Mouse (Mus musculus) heart, postnatal 0 days (tissue): ENCODE measurements at regions not wholly inside any gene's neighbourhood (a gene's known extent, or its start where the extent isn't known, plus 50 kb on each side); places are given as distances from the start of the nearest gene placed in this dataset.

ENCODE experiments used
- ATAC-seq: fragments of 200-750 bp; cut with Nextera tagmentation; 2 replicates; pipeline ENCODE4 v1.8.0; 2017; ENCODE audit warnings: low read depth, moderate number of reproducible peaks, moderate library complexity; ENCODE audit not compliant: insufficient read depth
- DNase-seq: peaks from one replicate; pipeline ENCODE4 v3.0.0-alpha.2; 2016; ENCODE audit warnings: low spot score
- H3K27ac ChIP-seq: fragments of 300-500 bp; sonication (generic); 2 replicates; pipeline ENCODE4 v1.5.1; 2014; ENCODE audit warnings: low read depth, mild to moderate bottlenecking
- H3K27me3 ChIP-seq: fragments of 300-500 bp; sonication (generic); 2 replicates; pipeline ENCODE4 v1.6.1; 2014; ENCODE audit warnings: low read length, mixed read lengths; ENCODE audit not compliant: control insufficient read depth, insufficient read depth
- H3K36me3 ChIP-seq: fragments of 300-500 bp; sonication (generic); replicated peaks from 2 replicates; pipeline ENCODE4 v1.6.1; 2014; ENCODE audit warnings: low read length, mixed read lengths; ENCODE audit not compliant: control insufficient read depth, insufficient read depth
- H3K4me1 ChIP-seq: fragments of 300-500 bp; sonication (generic); 2 replicates; pipeline ENCODE4 v1.6.1; 2014; ENCODE audit warnings: antibody characterized with exemption; ENCODE audit not compliant: control insufficient read depth, insufficient read depth
- H3K4me2 ChIP-seq: fragments of 300-500 bp; sonication (generic); 2 replicates; pipeline ENCODE4 v1.6.1; 2014; ENCODE audit warnings: low read depth, mild to moderate bottlenecking, low read length, moderate library complexity
- H3K4me3 ChIP-seq: fragments of 300-500 bp; sonication (generic); 2 replicates; pipeline ENCODE4 v1.5.1; 2014; ENCODE audit warnings: low read depth, low read length
- H3K9ac ChIP-seq: fragments of 300-500 bp; sonication (generic); replicated peaks from 2 replicates; pipeline ENCODE4 v1.6.1; 2014; ENCODE audit warnings: low read depth, low read length, mixed read lengths
- H3K9me3 ChIP-seq: fragments of 300-500 bp; sonication (generic); replicated peaks from 2 replicates; pipeline ENCODE4 v1.6.1; 2016; ENCODE audit warnings: low read length; ENCODE audit not compliant: control insufficient read depth
- CTCF ChIP-seq: IDR thresholded peaks from 2 replicates; pipeline ENCODE4 v1.5.1; 2016; ENCODE audit warnings: antibody characterized with exemption, control low read depth, low read depth
- EP300 ChIP-seq: IDR thresholded peaks from 2 replicates; pipeline ENCODE4 v1.6.1; 2016; ENCODE audit warnings: antibody characterized with exemption, low read depth
- WGBS: fragments of 180-500 bp; shearing (Covaris S2); extraction: QIAGEN DNeasy Blood & Tissue Kit; methylation state at CpG from one replicate; pipeline ENCODE4 v1.1.7; 2014; 5-methylcytosine and 5-hydroxymethylcytosine counted together

DNA sequence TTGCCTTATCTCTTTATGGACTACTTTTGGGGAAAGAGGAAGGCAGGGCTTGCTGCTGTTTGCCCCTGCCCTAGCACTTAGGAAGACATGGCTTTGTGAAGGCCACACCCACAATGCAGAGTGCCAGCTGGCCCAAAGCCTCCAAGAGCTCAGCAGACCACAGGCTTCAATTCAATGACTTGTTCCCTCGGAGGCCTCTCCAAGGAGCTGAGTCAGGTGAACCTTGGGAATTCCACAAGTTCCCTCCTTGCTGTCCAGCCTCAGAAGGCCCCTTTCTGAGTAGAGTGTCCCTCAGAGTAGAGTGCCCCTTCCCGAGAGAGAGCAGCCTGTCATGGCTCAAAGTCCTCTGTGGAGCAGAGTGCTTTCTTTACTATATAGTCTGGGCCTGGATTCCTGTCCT lies 177.9 kb downstream of the Gadd45g start:
- DNase-seq, result peak; percentile 57
- no peak overlapping the region for H3K4me3 ChIP-seq
- peaks cover 19% of the 10 kb centered on the region for H3K4me1 ChIP-seq
- H3K36me3 ChIP-seq, result no peaks in the 10 kb centered on the region
- WGBS, result 2% methylated on average over 2 of the region's 2 CpGs
- H3K9me3 ChIP-seq, result no peaks in the 10 kb centered on the region
- H3K27me3 ChIP-seq, result no peaks in the 10 kb centered on the region
- peak overlapping the region; percentile 54 for H3K27ac ChIP-seq
- H3K4me2 ChIP-seq, result 0 out of 2 replicates have a peak overlapping the region, but pooled peaks have one; percentile 14
- TF ChIP-seq EP300, result no peak
- TF ChIP-seq CTCF, result no peak
- no peak overlapping the region for H3K9ac ChIP-seq
- peak; percentile 40; the same call in 1 of the 2 replicates for ATAC-seq

DNA sequence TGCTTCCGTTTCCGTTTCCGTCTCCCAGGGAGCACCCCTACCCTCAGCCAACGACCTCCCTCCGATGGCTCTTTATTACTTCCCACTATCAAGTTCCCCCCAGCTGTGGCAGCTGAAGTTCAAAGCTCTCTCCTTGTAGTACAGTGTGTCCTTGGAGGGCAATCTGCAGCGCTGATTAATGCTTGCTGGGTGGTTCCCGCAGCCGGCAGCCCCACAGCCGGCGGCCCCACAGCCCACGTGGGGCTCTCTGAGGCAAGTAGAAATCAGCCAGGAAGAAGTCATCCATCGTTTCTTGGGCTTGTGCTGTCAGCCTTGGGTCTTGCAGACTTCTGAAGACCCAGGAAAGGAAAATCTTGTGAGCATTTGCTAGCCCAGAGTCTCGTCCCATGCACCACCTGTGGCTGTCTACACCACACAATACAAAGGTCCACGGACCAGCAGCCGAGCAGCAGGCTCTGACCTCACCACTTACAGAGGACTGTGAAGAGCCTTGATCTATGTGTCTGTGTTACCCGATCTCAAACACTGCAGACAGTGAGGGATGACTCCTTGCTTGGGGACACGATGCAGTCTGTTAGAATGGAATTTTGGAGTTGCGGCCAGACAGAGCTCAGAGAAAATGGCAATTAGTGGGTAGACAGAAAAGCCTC lies 178.5 kb downstream of the Gadd45g start:
- Histone ChIP-seq H3K9me3 (no peaks in the 10 kb centered on the region), H3K4me3 (no peak overlapping the region), H3K36me3 (no peaks in the 10 kb centered on the region), H3K4me1 (peaks cover 19% of the 10 kb centered on the region), H3K27me3 (no peaks in the 10 kb centered on the region), H3K27ac (peak overlapping the region; percentile 54), H3K9ac (no peak overlapping the region), H3K4me2 (peak overlapping the region; percentile 14)
- 18% methylated on average over 18 of the region's 18 CpGs for WGBS
- peak; percentile 50; the same call in 1 of the 2 replicates for ATAC-seq
- TF ChIP-seq CTCF, result no peak
- no peak for TF ChIP-seq EP300
- DNase-seq, result peak; percentile 55

DNA sequence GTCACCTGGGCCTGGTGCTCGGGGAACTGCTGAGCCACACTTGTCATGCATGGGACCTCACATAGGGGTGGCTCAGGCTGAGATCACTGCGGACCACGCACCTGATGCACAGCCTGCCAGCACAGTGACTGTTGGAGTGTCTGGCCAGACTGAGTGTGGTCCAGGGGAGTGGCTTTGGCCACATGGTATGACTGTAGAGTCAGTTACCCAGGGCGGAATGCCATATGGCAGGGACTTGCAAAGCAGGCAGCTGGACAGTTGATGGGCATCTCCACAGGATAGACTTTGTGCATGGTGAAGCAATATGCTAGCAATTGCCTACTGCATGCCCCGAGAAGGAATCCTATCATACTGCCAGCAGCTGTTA lies 179.0 kb downstream of the Gadd45g start:
- ATAC-seq (no peak), DNase-seq (no peak)
- Histone ChIP-seq H3K4me1 (peaks cover 19% of the 10 kb centered on the region), H3K4me3 (no peak overlapping the region), H3K9me3 (no peaks in the 10 kb centered on the region), H3K4me2 (no peak overlapping the region), H3K36me3 (no peaks in the 10 kb centered on the region), H3K27me3 (no peaks in the 10 kb centered on the region), H3K27ac (no peak overlapping the region; the same call in 1 of the 2 replicates), H3K9ac (no peak overlapping the region)
- TF ChIP-seq EP300, result no peak
- TF ChIP-seq CTCF, result no peak
- WGBS, result 81% methylated on average over 5 of the region's 5 CpGs

DNA sequence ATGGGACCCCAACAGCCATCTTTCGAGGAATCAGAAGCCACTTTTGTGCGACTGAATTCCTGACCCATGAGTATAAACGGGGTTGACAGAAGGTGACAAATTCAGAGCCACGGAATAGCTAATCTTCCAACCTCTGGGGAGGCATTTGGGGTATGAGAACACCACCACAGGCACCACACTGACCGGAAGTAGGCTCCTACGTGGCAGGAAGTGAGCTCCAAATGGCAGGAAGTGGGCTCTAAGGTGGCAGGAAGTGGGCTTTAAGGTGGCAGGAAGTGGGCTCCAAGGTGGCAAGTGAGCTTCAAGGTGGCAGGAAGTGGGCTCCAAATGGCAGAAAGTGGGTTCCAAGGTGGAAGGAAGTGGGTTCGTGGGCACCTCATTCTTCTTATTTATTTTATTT lies 179.8 kb downstream of the Gadd45g start:
- DNase-seq (no peak), ATAC-seq (no peak)
- Histone ChIP-seq H3K4me2 (no peak overlapping the region), H3K9ac (no peak overlapping the region), H3K4me3 (no peak overlapping the region), H3K4me1 (peaks cover 19% of the 10 kb centered on the region), H3K9me3 (no peaks in the 10 kb centered on the region), H3K36me3 (no peaks in the 10 kb centered on the region), H3K27me3 (no peaks in the 10 kb centered on the region), H3K27ac (no peak overlapping the region)
- WGBS, result 81% methylated on average over 7 of the region's 7 CpGs
- TF ChIP-seq EP300, result no peak

DNA sequence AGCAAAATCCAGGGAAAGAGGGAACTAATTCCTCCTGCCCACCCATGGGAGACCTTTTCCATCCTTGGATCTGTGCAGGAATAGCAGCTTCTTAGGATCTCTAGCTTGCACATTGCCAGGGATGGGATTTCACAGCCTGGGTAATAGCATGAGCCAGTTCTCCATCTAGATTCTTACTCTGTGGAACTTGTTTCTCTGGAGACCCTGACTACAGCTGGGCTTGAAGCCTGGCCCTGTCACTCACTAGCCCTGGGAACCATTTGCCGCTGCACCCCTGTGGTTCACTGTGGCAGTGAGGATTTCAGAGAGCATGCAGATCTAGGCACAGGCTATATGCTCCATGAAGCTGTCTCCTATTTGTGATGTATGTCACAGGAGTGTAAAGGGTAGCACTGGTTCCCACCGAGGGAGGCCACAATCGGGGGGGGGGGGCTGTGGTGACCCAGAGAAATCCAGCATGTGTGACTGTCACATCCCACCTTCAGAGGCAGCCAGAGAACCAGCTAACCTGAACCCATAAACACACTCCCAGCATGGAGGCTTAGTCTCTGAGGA lies 183.5 kb downstream of the Gadd45g start:
- H3K27ac ChIP-seq, result no peak overlapping the region
- no peak overlapping the region for H3K9ac ChIP-seq
- no peak for DNase-seq
- no peak overlapping the region for H3K4me2 ChIP-seq
- peaks cover 6% of the 10 kb centered on the region; the same call in 1 of the 2 replicates for H3K4me1 ChIP-seq
- H3K27me3 ChIP-seq, result no peaks in the 10 kb centered on the region
- H3K36me3 ChIP-seq, result no peaks in the 10 kb centered on the region
- no peak overlapping the region for H3K4me3 ChIP-seq
- no peaks in the 10 kb centered on the region for H3K9me3 ChIP-seq
- ATAC-seq, result no peak
- TF ChIP-seq CTCF (no peak), EP300 (no peak)
- WGBS, result 78% methylated on average over 3 of the region's 3 CpGs

DNA sequence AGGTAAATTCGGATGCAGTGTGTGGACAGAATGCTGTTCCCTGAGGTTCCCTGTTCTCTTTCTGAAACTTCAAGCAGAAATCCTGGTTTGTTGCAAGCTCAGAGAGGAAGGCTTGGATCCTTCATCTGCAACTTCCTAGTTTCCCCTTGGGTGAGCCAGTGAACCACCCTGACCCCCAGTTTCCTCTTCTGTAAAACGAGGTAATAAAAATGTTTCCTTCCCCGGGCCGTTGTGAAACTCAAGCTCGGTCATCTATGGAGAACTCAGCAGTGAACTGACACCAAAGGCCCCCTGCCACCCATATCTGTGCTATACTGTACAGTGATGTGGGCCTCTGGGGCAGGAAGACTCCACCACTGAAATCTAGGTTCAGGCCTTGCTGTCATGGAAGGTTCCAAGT lies 185.0 kb downstream of the Gadd45g start:
- 69% methylated on average over 5 of the region's 5 CpGs for WGBS
- Histone ChIP-seq H3K27me3 (no peaks in the 10 kb centered on the region), H3K9ac (no peak overlapping the region), H3K4me3 (no peak overlapping the region), H3K9me3 (no peaks in the 10 kb centered on the region), H3K4me1 (peaks cover 12% of the 10 kb centered on the region), H3K27ac (no peak overlapping the region), H3K4me2 (no peak overlapping the region), H3K36me3 (no peaks in the 10 kb centered on the region)
- TF ChIP-seq CTCF (no peak), EP300 (no peak)
- no peak for ATAC-seq
- DNase-seq, result no peak
